Mouse (Mus musculus) frontal cortex, postnatal 36 days (tissue): ENCODE measurements around the gene 4933405L10Rik.

Experiments used
- DNase-seq, 2 experiments: peaks; one replicate each; pipeline ENCODE4 v3.0.0; 2022; ENCODE audit warnings: low spot score in 2 of 2

The 4933405L10Rik gene

DNA sequence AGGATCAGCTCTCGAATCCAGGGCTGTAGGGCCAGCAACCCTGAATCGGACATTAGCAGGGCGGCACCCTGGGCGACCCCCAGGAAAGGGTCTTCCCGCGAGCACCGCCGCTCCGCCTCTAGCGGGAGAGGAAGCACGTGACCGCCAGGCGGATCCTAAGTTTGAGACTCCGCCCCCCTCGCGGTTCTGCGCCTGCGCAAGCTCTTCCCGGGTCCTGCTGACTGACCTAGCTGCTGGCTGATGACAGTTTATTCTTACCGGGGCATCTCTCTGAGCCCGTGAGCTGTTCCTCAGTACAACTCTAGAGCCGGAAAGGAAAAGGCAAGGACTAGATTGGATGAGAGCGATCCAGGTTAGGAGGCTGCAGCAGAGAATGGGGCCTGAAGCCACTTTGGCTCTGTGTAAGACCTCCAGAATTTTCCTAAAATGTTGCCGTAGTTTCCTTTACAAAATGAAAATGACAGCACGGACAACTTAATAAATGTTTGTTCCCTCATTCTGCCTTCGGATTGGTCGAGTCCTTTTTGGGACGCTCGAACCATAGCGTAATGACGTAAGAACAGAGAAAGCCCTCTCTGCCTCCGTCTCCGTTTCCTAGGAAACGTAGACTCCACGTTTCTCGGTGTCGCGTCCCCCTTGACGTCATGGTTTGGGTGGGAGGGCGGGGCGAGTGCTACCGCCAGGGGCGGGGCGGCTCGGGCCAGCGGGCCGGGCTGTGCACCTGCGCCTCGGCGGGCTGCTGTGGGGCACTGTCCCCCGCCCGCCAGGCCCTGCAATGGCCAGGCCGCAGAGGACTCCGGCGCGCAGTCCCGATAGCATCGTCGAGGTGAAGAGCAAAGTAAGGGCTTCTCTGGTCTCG is 6.3 kb upstream of the 4933405L10Rik start, which contains the start of the genes Acd and Pard6a:
Acd (minus strand) TSS at position 137 of the 859 bp plus-strand sequence.
Pard6a (plus strand) TSS at position 183 of the 859 bp plus-strand sequence.
- DNase-seq = peak; percentile 94 to 96

DNA sequence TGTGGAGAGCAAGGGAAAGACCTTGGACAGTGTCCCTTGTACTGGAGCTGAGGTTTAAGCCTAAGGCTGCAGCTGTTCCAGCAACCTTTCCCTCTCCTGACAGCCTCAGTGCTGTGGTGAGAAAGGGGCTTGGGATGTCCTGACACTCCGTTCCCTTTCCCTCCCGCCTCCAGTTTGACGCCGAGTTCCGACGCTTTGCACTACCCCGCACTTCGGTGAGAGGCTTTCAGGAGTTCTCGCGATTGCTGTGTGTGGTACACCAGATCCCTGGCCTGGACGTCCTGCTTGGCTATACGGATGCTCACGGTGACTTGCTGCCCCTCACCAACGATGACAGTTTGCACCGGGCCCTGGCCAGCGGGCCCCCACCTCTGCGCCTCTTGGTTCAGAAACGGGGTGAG is 5.5 kb upstream of the 4933405L10Rik start:
- peak in 1 of 2 experiments; percentile 24 for DNase-seq

DNA sequence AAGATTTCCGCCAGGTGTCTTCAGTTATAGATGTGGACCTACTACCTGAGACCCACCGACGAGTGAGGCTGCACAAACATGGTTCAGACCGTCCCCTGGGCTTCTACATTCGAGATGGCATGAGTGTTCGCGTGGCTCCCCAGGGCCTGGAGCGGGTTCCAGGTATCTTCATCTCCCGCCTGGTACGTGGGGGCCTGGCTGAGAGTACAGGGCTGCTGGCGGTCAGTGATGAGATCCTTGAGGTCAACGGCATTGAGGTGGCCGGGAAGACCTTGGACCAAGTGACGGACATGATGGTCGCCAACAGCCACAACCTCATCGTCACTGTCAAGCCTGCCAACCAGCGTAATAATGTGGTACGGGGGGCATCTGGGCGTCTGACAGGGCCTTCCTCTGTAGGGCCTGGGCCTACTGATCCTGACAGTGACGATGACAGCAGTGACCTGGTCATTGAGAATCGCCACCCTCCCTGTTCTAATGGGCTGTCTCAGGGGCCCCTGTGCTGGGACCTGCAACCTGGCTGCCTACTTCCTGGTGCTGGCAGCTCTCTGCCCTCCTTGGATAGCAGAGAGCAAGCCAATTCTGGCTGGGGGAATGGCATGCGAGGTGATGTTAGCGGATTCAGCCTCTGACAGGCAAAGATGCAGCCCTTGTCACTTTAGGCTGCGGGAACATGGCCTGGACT is 4.6 kb upstream of the 4933405L10Rik start:
- DNase-seq = no peak

DNA sequence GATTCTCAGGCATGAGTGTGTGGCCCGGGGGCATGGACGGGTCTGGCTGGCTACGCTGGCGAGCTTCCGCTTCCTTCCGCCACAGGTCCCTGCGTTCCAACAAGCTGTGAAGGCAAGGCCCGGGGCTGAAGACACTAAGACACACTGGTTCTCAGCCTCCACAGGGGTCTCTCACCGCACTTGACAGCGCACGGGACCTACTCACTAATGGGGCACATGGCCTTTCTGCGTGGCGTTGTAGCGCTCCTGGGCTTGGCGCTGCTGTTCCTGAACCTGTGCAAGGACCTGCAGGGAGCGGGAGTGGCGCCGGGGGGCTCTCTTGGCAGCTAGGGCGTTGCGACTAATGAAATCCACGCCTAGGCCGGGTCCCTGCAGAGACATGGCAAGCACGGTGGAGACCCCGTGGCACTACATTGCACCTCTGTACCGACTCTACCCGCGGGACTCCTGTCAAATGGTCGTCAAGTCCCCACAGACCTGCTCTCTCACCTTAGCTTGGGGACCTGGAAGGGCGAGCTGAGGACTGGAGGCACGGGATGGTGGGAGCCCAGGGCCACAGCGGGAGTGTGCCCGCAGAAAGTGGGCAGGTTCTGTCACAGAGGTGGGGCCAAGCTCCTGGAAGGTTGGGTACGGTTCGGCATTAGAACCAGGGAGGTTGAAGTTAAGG is 3.2 kb upstream of the 4933405L10Rik start:
- DNase-seq = no peak

DNA sequence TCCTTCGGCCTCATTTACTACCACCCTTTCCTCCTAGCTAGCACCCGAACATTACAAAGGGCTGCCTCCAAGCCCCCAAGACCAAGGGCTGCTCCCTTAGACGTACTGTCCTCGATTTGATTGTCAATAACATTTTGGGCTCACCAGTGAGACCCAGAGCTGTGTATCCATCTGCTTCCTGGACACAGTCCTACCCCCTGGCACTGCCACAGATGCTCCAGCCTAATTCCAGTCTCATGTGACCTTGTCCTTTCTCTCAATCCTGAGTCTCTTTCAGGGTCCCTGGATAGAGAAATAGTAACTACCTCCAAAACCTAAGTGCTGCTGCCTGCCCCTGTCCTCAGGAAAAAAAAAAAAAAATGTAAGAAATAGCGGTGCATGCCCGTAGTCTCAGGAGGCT is 2.5 kb upstream of the 4933405L10Rik start:
- no peak for DNase-seq

DNA sequence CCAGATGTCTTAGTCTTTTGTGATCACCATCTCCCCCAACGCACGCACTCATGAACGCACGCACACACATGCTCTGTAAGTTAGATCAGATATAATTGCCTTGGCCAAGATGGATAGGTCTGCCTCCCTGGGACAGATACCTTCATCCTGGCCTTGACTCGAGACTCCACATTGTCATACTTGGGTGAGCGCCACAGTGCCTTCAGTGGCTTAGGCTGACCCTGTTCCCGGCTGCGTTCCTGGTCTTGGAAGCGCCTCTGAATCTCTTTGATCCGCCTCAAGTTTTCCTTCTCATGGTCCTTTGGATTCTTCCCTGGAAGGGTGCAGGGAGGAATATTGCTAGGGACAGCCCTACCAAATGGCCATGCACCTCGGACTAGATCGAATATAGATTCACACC is 1.0 kb upstream of the 4933405L10Rik start:
- DNase-seq = no peak

DNA sequence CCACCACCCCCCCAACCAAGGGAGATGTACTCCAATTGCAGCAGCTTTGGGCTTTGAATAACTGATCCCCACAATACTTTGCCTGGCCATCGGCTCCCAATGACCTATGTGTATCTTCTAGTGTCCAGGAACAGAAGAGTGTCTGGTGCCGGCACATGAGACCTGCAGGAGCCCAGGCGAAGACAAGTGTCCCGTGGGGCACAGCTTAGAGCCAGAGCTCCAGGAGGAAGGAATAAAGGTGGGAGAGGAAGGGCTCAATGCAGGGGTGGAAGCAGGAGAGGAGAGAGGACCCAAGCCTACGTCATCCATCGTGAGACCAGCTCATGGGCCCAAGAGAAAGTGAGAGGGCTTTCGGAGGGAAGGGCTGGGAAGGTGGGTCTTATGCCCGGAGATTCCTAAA is 1.2 kb downstream of the 4933405L10Rik start:
- no peak for DNase-seq

DNA sequence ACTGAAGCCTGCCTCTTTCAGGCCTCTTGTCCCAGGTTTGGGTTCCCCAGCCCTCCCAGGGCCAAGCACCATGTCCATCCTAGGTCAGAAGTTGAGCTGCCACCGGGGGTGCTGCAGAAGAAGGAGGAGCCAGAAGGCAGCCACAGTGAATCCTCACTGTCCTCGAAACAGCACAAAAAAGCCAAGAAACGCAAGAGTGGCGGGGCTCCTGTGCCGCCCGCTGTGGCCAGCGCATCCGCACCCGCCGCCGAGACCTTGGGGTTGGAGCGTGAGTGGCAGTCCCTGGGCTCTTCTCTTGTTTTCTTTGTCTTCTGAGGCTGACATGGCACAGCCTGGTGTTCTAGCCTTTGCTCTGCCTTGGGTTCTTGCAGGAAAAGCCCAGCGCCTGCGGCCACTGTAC is 1.9 kb downstream of the 4933405L10Rik start:
- DNase-seq = no peak

DNA sequence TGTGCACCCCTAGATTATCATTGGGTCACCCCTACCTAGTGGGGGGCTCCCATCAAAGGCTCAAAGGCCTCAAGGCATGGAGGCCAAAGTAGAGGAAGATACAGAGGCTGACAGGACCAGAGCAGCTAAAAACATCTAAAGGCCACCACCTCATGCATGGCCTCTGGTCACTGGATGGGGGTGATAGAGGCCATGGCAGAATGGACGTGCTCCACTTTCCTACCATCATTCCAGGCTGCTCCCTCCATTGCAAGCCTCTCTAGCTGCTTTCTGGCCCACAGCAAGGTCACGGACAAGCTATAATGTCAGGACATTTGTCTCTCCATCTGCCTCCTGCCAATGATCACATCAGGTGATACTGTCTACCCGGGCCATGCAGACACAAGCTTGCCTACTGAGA is 4.8 kb downstream of the 4933405L10Rik start:
- DNase-seq = no peak

DNA sequence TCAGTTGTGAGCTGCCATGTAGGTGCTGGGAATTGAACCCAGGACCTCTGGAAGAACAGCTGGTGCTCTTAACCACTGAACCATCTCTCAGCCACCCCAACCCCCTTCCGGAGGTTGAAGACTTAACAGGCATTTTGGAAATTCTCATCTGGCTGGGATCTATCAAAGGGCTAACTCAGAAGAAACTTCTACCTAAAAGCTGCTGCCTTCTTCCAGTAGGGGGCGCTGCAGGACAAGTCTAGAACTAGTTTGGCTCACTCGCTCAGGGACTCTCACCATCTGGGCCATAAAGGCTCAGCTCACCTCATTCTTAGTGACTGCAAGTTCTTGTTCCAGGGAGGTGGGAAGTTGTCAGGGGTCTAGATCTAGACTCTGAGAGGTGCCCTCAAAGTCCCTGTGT is 6.7 kb downstream of the 4933405L10Rik start:
- peak; percentile 78 to 81 for DNase-seq

DNA sequence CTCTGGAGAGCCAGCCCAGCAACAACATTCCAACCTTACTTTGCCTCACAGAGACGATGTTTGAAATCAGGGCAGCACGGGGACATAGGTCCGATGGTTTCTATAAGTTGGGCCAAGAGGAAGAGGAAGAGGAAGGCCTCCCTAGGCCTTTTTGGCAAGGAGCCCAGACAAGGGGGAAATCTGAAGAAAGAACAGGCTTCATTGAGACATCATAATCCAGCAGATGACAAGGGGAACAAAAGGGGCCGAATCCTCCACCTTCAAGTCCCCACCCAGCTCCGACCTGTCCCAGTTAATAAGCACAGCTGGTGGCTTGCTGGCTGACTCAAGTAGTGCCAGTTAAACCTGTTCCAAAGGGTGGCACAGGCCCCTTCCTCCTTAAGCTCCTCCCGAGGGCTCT is 7.6 kb downstream of the 4933405L10Rik start:
- no peak for DNase-seq

DNA sequence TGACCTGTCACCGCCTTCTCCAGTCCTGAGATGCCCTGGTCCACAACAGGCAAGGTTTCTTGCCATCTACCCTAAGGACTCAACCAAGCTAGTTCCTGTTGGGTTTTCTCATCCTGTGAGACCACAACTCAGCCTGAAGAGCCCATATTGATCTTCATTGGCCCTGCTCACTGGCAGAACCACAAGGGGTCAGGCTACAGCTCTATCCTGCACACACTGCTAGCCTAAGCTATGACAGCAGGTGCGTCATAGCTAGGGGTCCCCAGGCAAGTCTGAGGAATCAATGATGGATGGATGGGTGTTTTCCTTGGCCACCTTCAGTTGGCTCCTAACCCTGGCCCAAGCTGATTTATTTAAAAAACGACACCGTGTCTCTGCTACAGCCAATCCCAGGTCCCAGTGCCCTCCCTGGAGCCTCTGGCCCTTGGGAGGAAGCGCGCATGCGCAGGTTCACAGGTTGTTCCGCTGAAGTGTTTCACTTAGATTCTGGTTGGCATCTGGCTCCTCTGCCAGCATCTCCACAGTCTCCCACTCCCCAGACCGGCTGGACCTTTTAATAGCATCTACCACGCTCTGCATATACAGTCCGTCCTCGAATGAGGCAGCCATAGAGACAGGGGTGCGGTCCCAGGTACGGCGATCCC is 9.0 kb downstream of the 4933405L10Rik start:
- DNase-seq = no peak

DNA sequence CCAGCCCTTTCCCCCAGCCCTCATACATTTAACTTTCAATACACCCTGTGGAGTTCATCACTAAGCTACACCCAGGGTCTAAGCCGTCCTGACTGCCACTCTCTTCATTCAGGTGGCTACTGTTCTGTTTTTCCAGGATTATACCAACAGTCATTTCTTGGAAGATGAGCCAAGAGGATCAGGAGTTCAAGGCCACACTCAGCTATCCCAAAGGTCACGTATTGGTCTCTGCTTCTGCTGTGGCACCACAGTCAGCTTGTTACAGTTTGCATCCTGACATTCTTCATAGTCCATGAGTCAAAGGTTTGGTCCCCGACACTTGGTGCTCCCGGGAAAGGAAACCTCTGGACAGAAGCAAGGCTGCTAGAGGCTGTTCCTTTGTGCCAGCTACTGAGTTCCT is 12.2 kb downstream of the 4933405L10Rik start:
- no peak for DNase-seq

DNA sequence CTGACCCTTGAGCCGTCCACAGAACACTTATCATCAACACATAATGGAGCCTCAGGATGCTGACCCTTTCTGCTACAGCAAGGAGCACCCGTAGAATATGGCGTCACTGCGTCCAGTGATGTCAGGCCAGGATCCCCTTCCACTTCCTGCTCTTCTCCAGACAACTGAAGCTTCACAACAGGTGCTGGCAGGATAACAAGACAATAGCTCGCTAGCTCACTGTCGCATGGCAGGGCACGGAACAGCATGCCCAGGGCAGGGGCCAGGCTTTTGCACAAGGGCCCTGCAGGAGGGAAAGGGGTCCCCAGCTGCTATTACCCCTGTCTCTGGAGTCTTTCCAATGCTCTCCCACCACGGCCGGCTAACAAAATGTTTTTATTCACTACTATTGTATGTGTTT is 15.4 kb downstream of the 4933405L10Rik start:
- no peak for DNase-seq

DNA sequence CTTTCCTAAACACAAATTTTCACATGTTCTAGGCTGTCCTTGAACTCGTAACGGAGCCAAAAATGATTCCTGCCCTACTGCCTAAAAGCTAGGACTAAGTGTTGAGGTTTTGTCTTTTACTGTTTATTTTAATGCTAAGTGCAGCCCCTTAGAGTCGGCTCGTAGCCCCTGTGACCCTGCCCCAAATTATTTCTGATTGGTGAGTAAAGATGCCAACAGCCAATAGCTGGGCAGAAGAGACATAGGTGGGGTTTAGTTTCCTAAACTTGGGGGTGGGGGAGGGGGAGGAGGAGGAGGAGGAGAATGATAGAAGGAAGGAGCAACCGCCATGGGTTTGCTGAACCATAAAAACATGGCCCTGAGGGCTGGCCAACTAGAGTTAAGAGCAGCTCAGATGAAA is 18.3 kb downstream of the 4933405L10Rik start:
- no peak for DNase-seq

DNA sequence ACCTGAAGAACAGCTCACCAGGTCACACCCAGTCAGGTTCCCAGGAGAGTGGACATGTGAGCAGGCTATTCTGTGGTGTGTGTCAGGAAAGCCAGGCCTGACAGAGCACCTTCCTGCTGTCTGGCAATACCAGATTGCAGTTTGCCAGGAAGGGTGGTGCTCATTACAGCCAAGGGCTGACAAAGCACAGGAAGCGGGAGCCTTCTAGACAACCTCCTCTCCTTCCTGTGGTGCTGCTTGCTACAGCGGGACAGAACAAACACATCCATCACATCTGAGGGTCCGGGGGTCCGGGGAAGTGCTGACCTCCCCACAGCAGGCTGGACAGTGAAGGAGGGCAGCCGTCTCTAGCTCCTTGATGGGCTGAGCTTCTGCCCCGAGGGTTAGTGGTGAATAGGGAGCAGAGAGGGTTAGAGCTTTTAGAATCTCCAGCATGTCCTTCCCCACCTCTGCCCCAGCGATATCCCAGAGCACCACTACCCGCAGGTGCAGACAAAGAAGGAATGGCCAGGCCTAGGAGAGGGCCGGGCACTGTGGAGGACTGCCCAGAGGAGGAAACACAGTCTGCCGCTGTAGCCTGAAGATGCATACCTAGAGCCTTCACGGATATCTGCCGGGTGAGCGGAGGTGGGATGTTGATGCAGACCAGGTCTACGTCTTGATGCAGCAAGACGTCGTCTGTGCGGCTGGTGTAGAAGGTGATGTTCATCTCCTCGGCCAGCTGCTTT is 20.1 kb downstream of the 4933405L10Rik start:
- no peak for DNase-seq

DNA sequence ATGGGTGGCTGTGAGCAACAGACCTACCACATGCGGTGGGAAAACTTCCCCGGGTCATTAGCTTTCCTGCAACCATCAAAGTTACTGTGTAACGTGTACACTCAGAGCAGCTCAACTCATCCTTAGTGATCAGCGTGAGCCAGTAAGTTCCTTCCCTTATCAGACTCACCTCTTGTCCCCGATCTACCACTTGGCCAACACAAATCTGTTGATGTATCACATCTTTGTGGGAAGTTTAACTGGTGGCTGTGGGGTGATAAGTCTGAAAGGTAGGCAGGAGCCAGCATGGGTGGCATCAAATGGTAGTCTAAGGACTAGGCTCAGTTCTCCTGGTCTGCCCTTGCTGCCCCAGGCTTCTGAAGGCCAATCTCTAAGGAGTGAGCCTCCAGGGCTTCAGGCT is 24.7 kb downstream of the 4933405L10Rik start:
- no peak for DNase-seq

DNA sequence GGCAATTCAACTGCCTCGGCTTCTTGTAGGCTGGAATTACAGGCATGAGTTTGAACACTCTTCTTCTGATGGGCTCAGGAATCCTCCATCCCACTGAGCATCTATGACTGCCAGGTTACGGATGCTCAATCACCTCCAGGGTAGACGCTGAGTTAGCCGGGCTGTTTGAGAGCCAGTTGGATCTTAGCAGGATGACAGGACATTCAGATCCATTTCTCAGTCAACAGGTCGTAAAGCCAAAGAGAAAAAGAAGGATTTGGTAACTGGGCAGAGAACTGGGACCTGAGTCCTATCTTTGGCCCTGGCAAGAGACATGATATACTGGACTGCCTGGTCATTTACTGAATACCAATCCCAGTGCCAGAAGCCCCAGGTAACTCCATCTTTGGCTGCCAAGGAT is 31.8 kb downstream of the 4933405L10Rik start:
- DNase-seq = no peak

DNA sequence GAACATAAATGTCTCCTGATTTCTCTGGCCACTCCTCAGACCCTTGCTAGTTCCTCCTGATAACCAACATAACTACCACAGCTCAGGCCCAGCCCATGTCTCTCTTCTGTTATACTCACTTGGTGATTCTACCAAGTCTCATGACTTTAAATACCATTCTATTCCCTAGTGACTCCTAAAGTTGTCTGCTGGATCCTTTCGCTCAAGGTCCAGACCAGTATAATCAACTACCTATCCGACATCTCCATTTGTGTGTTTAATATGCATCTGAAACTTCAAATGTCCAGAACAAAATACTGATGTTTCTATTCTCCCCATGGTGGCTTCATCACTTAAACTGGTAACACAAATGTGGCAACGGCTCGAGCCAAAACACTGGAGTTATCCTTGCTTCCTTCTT is 35.8 kb downstream of the 4933405L10Rik start:
- DNase-seq = no peak

DNA sequence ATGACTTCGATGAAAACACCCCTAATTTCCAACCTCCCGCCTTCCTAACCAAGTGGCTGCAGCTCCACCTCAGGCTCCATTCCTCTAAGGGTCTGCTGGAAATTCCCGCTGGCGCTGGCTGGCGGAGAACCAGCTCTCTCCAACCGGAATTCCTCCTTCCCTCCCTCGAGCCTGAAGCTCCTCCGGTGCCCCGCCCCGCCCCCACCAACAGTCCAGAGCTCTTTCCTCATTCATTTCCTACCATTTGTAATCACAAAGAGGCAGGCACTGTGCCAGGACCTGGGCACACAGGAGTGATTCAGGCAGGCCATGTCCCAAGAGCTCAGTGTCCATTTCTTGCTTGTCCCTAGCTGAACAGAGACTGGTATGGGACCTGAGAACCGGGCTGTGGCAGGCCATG is 43.2 kb downstream of the 4933405L10Rik start:
- DNase-seq = peak; percentile 17 to 20

DNA sequence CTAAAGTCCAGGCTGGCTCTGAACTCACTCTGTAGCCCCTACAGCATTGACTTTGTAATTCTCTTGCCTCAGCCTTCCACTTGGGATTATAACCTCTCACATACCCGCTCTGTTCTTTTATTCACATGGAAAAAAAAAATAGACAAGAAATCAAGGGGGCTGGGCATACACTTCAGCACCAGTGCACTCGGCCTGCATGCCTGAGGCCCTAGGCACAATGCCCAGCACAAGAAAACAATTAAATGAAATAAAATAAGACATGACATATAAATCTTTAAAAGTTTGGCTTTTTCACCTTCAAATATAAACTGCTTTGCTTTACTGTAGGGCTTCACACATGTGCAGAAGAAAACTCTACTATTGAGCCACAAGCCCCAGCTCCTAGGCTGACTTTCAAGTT is 46.5 kb downstream of the 4933405L10Rik start:
- no peak for DNase-seq
